Mouse (Mus musculus): ENCODE results near the gene Aak1.
A peak's percentile ranks its signal among the peaks of the same experiment; 100 is the strongest.

DNA sequence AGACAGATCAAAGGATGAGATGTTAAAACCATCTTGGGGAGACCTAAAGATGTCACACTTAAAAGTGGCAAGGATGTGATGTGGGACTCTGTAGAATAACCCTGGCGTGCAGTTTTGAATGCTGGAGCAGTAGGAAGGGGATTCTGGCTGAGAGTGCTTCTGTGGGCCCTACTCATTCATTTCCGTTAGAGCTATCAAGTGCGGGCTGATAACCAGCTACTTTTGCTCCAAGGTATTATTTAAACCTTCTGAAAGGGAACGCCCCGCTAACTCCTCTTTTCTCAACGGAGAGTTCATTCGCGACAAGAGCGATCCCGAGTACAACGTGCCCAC is 192.7 kb downstream of the Aak1 start:
- TF ChIP-seq CTCF (IDR thresholded peaks at IDR 0.05; ENCODE audit: low read depth), result no peak
- peak; percentile 27 for TF ChIP-seq EP300 (optimal IDR thresholded peaks at IDR 0.05)

Measured in stomach, postnatal 0 days (tissue).